Mouse (Mus musculus) bone marrow macrophage, adult 2 months (primary cell): Measurements from ENCODE around the gene Helz.

Source experiments
- CTCF ChIP-seq: IDR thresholded peaks from 2 replicates; pipeline ENCODE4 v1.5.1; 2012; ENCODE audit warnings: low read depth, mild to moderate bottlenecking, low read length, moderate library complexity
- POLR2A ChIP-seq: IDR thresholded peaks from 2 replicates; pipeline ENCODE4 v1.6.1; 2012; ENCODE audit warnings: mild to moderate bottlenecking, low read depth, low read length, borderline replicate concordance

GRCm38 (mm10) chr11:107699967-107700366 lies 152.2 kb downstream of the Helz start:
- no peak for TF ChIP-seq CTCF
- no peak for TF ChIP-seq POLR2A
